Mouse (Mus musculus) left cerebral cortex, adult 8-10 months (tissue): ENCODE data around the gene Imp3. TPM values are rescaled to one million over a fixed set of nuclear protein-coding genes. Genes with fewer than 3 reads are reported as not detected.

Source experiments
- DNase-seq, 2 experiments: peaks; one replicate each; pipeline ENCODE4 v3.0.0; 2022; ENCODE audit warnings: low spot score in 2 of 2
- total RNA-seq, 4 experiments: library from RNA; stranded (reverse); gene quantifications; 2 replicates each; pipeline ENCODE4 v1.2.4; 2022

Gene Imp3
- total RNA-seq, 4 experiments from 2014 or later = 50.3 to 56.8 (median 51.5) TPM

GRCm38 (mm10) chr9:56961591-56961990, 24.3 kb downstream of the Imp3 start:
- no peak for DNase-seq

- DNase-seq = no peak
Observed at GRCm38 (mm10) chr9:56970158-56970557, 32.9 kb downstream of the Imp3 start.

DNA sequence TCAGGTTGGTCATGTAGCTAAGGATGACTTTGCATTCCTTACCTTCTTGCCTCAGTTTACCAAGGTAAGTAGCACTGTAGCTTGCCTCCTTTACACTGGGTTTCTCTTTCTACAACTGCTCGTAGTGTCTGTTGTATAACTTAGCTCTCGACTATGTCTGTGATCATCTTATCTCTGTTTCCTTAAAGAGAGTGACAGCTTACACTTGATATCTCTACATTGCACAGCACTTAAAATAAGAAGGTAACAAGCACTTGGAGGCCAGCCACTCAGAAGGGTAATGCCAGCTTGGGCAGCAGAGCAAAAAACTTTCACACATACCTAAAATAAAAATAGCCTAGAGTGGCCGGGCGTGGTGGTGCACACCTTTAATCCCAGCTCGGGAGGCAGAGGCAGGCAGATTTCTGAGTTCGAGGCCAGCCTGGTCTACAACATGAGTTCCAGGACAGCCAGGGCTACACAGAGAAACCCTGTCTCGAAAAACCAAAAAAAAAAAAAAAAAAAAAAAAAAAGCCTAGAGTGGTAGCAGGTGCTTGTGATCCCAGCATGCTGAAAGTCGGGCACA, 36.8 kb downstream of the Imp3 start:
- no peak for DNase-seq

- no peak for DNase-seq
Observed at GRCm38 (mm10) chr9:56975199-56975598, 37.9 kb downstream of the Imp3 start.

DNA sequence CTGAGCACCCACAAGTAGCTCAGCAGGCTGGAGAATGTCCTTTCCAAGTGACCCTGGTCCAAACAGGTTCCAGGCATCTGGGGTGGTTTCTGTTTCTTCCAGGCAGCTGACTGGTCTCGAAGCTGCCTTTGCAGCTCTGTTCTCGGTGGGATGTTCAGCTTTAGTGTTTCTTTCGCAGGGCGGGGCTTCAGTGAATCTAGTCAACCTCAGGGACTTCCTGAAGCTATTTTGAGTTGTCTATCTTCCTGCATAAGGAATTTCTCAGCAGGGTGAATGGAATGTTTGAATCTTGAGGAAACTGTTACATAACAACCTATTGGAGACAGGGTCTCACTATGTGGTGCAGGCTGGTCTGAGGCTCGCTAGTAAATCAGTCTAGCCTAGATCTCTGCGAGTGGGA, 42.9 kb downstream of the Imp3 start:
- no peak for DNase-seq

GRCm38 (mm10) chr9:56981502-56981901, 44.2 kb downstream of the Imp3 start:
- DNase-seq = no peak

Other genes starting within 250 kb of the Imp3 start
- gene Lingo1, start 141.0 kb upstream of the Imp3 start, total RNA-seq = 100 to 1,000 TPM; 330 to 366 (median 356) TPM
- gene Odf3l1, start 72.8 kb upstream of the Imp3 start, total RNA-seq = under 1 TPM in 2 of 4 experiments, not detected in 2; 0.30 to 0.37 TPM
- 10 to 100 TPM; 14.2 to 17.9 (median 15.9) TPM for gene Cspg4, start 72.4 kb upstream of the Imp3 start, total RNA-seq
- gene Snx33, start 9.1 kb upstream of the Imp3 start, total RNA-seq = 10 to 100 TPM in 1 of 4 experiments, 1 to 10 TPM in 3; 7.9 to 10.5 (median 8.9) TPM
- gene Snupn, start 13.4 kb downstream of the Imp3 start, total RNA-seq = 10 to 100 TPM; 13.5 to 16.5 (median 15.5) TPM
- 10 to 100 TPM; 24.8 to 30.6 (median 25.6) TPM for gene Ptpn9, start 57.4 kb downstream of the Imp3 start, total RNA-seq
- 10 to 100 TPM; 39.1 to 52.4 (median 45.5) TPM for gene Sin3a, start 134.6 kb downstream of the Imp3 start, total RNA-seq
- 100 to 1,000 TPM; 116 to 162 (median 135) TPM for gene Man2c1, start 193.2 kb downstream of the Imp3 start, total RNA-seq
- gene Neil1, start 210.8 kb downstream of the Imp3 start, total RNA-seq = 10 to 100 TPM in 2 of 4 experiments, 1 to 10 TPM in 2; 7.9 to 11.9 (median 9.5) TPM
- gene Commd4, start 220.9 kb downstream of the Imp3 start, total RNA-seq = 100 to 1,000 TPM in 1 of 4 experiments, 10 to 100 TPM in 3; 86.3 to 104 (median 93.7) TPM